Comparison of ENCODE assay signal across 11 mouse cellular contexts in genomic region chr13:43203234-43203633, GRCm38 (mm10). TPM values are rescaled to one million over a fixed set of nuclear protein-coding genes. Genes with fewer than 3 reads are reported as not detected.
A peak's percentile ranks its signal among the peaks of the same experiment; 100 is the strongest.
DNase-seq lines count a peak whose midpoint lies in the region; ATAC-seq and TF ChIP-seq lines count a peak whose summit lies in the region.
"Had no signal": no experiment of that assay in that cellular context is flagged by ENCODE, and none has a peak within 500 bp of the region (broad histone marks: within the 10 kb centered on the region; RNA-seq: fewer than 3 reads in every experiment).

No protein-coding gene starts in this region.

- no peaks in the 10 kb centered on the region; the same call in 1 of the 2 replicates for H3K36me3 ChIP-seq in heart, embryonic 11.5 days (ENCODE audit: control insufficient read depth, insufficient read depth, low read length)
- H3K36me3 ChIP-seq in midbrain, postnatal 0 days (ENCODE audit: insufficient read depth, low read length): peaks cover 5% of the 10 kb centered on the region
- H3K36me3 ChIP-seq in midbrain, embryonic 14.5 days (ENCODE audit: control insufficient read depth, insufficient read depth, low read length): peaks cover 6% of the 10 kb centered on the region; the same call in 1 of the 2 replicates
- 0 out of 2 replicates have a peak, but pooled peaks cover 6% of the 10 kb centered on the region for H3K36me3 ChIP-seq in heart, postnatal 0 days (replicated peaks; ENCODE audit: control insufficient read depth, insufficient read depth, low read length)
- no peaks in the 10 kb centered on the region for H3K36me3 ChIP-seq in stomach, postnatal 0 days (ENCODE audit: control insufficient read depth, insufficient read depth, low read length)

- peak; percentile 5; the same call in 1 of the 2 replicates for TF ChIP-seq CTCF in midbrain, postnatal 0 days (IDR thresholded peaks at IDR 0.05)
- TF ChIP-seq CTCF in heart, postnatal 0 days (IDR thresholded peaks at IDR 0.05; ENCODE audit: low read depth): peak; percentile 61
- peak; percentile 41 for TF ChIP-seq CTCF in stomach, postnatal 0 days (IDR thresholded peaks at IDR 0.05; ENCODE audit: low read depth)

- DNase-seq in heart, adult 11 months: peak; percentile 96
- DNase-seq in midbrain, postnatal 0 days (ENCODE audit: low spot score): no peak
- DNase-seq in midbrain, embryonic 14.5 days: no peak
- DNase-seq in heart, postnatal 0 days (ENCODE audit: low spot score): peak; percentile 66
- no peak for DNase-seq in stomach, postnatal 0 days (ENCODE audit: low spot score)
- DNase-seq in layer of hippocampus, postnatal 36 days: no peak
- no peak for DNase-seq in spleen, adult 12 weeks (ENCODE audit: low spot score)
- DNase-seq: spleen, adult 18-20 months had no signal

- no peak for TF ChIP-seq EP300 in heart, postnatal 0 days (IDR thresholded peaks at IDR 0.05; ENCODE audit: low read depth)
- no peak for TF ChIP-seq EP300 in stomach, postnatal 0 days (optimal IDR thresholded peaks at IDR 0.05)

- WGBS in heart, embryonic 11.5 days (ENCODE audit: insufficient replicate concordance): 64% methylated on average over 7 of the region's 7 CpGs
- WGBS in midbrain, postnatal 0 days: 89% methylated on average over 7 of the region's 7 CpGs
- WGBS in midbrain, embryonic 14.5 days: 91% methylated on average over 7 of the region's 7 CpGs
- 40% methylated on average over 7 of the region's 7 CpGs for WGBS in heart, postnatal 0 days
- WGBS in stomach, postnatal 0 days: 76% methylated on average over 7 of the region's 7 CpGs

- H3K4me3 ChIP-seq in heart, embryonic 11.5 days (ENCODE audit: low read depth, low read length): no peak overlapping the region
- H3K4me3 ChIP-seq in midbrain, postnatal 0 days (ENCODE audit: low read depth, low read length): no peak overlapping the region
- H3K4me3 ChIP-seq in midbrain, embryonic 14.5 days (replicated peaks; ENCODE audit: low read depth, low read length): no peak overlapping the region
- no peak overlapping the region for H3K4me3 ChIP-seq in heart, postnatal 0 days (ENCODE audit: low read depth, low read length)
- no peak overlapping the region for H3K4me3 ChIP-seq in stomach, postnatal 0 days (ENCODE audit: low read depth, low read length)
- H3K4me3 ChIP-seq: liver, embryonic 12.5 days had no signal

- peaks cover 9% of the 10 kb centered on the region for H3K4me1 ChIP-seq in heart, embryonic 11.5 days (ENCODE audit: control insufficient read depth, insufficient read depth, low read length)
- no peaks in the 10 kb centered on the region for H3K4me1 ChIP-seq in midbrain, postnatal 0 days (ENCODE audit: insufficient read depth, low read length)
- no peaks in the 10 kb centered on the region for H3K4me1 ChIP-seq in midbrain, embryonic 14.5 days (ENCODE audit: control insufficient read depth, insufficient read depth, low read length)
- H3K4me1 ChIP-seq in heart, postnatal 0 days (ENCODE audit: control insufficient read depth, insufficient read depth): peaks cover 18% of the 10 kb centered on the region; the same call in 1 of the 2 replicates
- no peaks in the 10 kb centered on the region for H3K4me1 ChIP-seq in stomach, postnatal 0 days (replicated peaks; ENCODE audit: control insufficient read depth, insufficient read depth)

- H3K27me3 ChIP-seq in heart, embryonic 11.5 days (ENCODE audit: control insufficient read depth, insufficient read depth, low read length): peaks cover 3% of the 10 kb centered on the region; the same call in 1 of the 2 replicates
- H3K27me3 ChIP-seq in midbrain, postnatal 0 days (ENCODE audit: insufficient read depth, low read length): no peaks in the 10 kb centered on the region
- no peaks in the 10 kb centered on the region for H3K27me3 ChIP-seq in midbrain, embryonic 14.5 days (ENCODE audit: control insufficient read depth, insufficient read depth, low read length)
- H3K27me3 ChIP-seq in heart, postnatal 0 days (ENCODE audit: control insufficient read depth, insufficient read depth, low read length): no peaks in the 10 kb centered on the region
- no peaks in the 10 kb centered on the region for H3K27me3 ChIP-seq in stomach, postnatal 0 days (ENCODE audit: control insufficient read depth, insufficient read depth, low read length)

- H3K4me2 ChIP-seq in heart, embryonic 11.5 days: no peak overlapping the region
- H3K4me2 ChIP-seq in midbrain, postnatal 0 days (ENCODE audit: low read depth, low read length, poor library complexity, severe bottlenecking): no peak overlapping the region
- no peak overlapping the region for H3K4me2 ChIP-seq in midbrain, embryonic 14.5 days (ENCODE audit: low read length)
- no peak overlapping the region for H3K4me2 ChIP-seq in heart, postnatal 0 days (ENCODE audit: low read depth, low read length)
- H3K4me2 ChIP-seq in stomach, postnatal 0 days (replicated peaks; ENCODE audit: low read depth): no peak overlapping the region
- H3K4me2 ChIP-seq: liver, embryonic 12.5 days had no signal

- H3K9me3 ChIP-seq in heart, embryonic 11.5 days (replicated peaks; ENCODE audit: control insufficient read depth, low read length): no peaks in the 10 kb centered on the region
- no peaks in the 10 kb centered on the region for H3K9me3 ChIP-seq in midbrain, postnatal 0 days (ENCODE audit: low read length)
- no peaks in the 10 kb centered on the region for H3K9me3 ChIP-seq in midbrain, embryonic 14.5 days (ENCODE audit: control insufficient read depth, low read length)
- H3K9me3 ChIP-seq in heart, postnatal 0 days (replicated peaks; ENCODE audit: control insufficient read depth, low read length): no peaks in the 10 kb centered on the region
- H3K9me3 ChIP-seq in stomach, postnatal 0 days (ENCODE audit: control insufficient read depth, low read length): no peaks in the 10 kb centered on the region
- H3K9me3 ChIP-seq: liver, embryonic 12.5 days had no signal

- no peak for ATAC-seq in heart, embryonic 11.5 days (replicated peaks; ENCODE audit: insufficient number of reproducible peaks, low FRiP score, low TSS enrichment)
- ATAC-seq in midbrain, postnatal 0 days (ENCODE audit: low FRiP score): no peak
- ATAC-seq in midbrain, embryonic 14.5 days (ENCODE audit: low FRiP score, low TSS enrichment): no peak
- peak; percentile 72 for ATAC-seq in heart, postnatal 0 days (ENCODE audit: insufficient read depth, low read depth)
- no peak for ATAC-seq in stomach, postnatal 0 days (ENCODE audit: low FRiP score, low TSS enrichment)
- ATAC-seq: intestine, embryonic 16.5 days; liver, embryonic 12.5 days had no signal

- no peak overlapping the region for H3K9ac ChIP-seq in heart, embryonic 11.5 days (ENCODE audit: low read depth, low read length)
- H3K9ac ChIP-seq in midbrain, postnatal 0 days (replicated peaks; ENCODE audit: low read length, poor library complexity, severe bottlenecking): no peak overlapping the region
- no peak overlapping the region for H3K9ac ChIP-seq in midbrain, embryonic 14.5 days (replicated peaks; ENCODE audit: low read length)
- no peak overlapping the region for H3K9ac ChIP-seq in heart, postnatal 0 days (replicated peaks; ENCODE audit: low read depth, low read length)
- H3K9ac ChIP-seq in stomach, postnatal 0 days (ENCODE audit: low read length): no peak overlapping the region
- H3K9ac ChIP-seq: liver, embryonic 12.5 days had no signal

- H3K27ac ChIP-seq in heart, embryonic 11.5 days (ENCODE audit: low read depth, low read length): no peak overlapping the region
- no peak overlapping the region for H3K27ac ChIP-seq in midbrain, postnatal 0 days (ENCODE audit: low read depth, low read length)
- H3K27ac ChIP-seq in midbrain, embryonic 14.5 days (replicated peaks; ENCODE audit: low read depth, low read length): no peak overlapping the region
- peak overlapping the region; percentile 23; the same call in 1 of the 2 replicates for H3K27ac ChIP-seq in heart, postnatal 0 days (ENCODE audit: low read depth)
- no peak overlapping the region for H3K27ac ChIP-seq in stomach, postnatal 0 days (replicated peaks)
- H3K27ac ChIP-seq: liver, embryonic 12.5 days had no signal

RNA-seq across cellular contexts. Expression of gene Tbc1d7, which starts 31.9 kb away (rescaled TPM):
- 51.1 and 54.2 TPM in 2 replicates for polyA plus RNA-seq in heart, embryonic 11.5 days (2014; fragmentation: Nextera tagmentation; extraction: Ambion mirVana)
- total RNA-seq in midbrain, postnatal 0 days (2014; rRNA removed): 30.8 and 48.9 TPM in 2 replicates
- polyA plus RNA-seq in midbrain, postnatal 0 days (2015; fragmentation: Nextera tagmentation; extraction: Ambion mirVana): 85.9 and 94.3 TPM in 2 replicates
- 101 and 104 TPM in 2 replicates for polyA plus RNA-seq in midbrain, embryonic 14.5 days (2014; fragmentation: Nextera tagmentation; extraction: Ambion mirVana)
- total RNA-seq in heart, postnatal 0 days (2014; rRNA removed; ENCODE audit: low replicate concordance): 14.8 and 32.9 TPM in 2 replicates
- 70.5 and 73.4 TPM in 2 replicates for polyA plus RNA-seq in heart, postnatal 0 days (2015; fragmentation: Nextera tagmentation; extraction: Ambion mirVana)
- 30.9 and 31.3 TPM in 2 replicates for polyA plus RNA-seq in stomach, postnatal 0 days (2015; fragmentation: Nextera tagmentation; extraction: Ambion mirVana)
- 10 to 100 TPM; 26.2 to 27.2 TPM for total RNA-seq in layer of hippocampus, postnatal 36 days (2021)

Comparison
In these comparisons a context has a peak if more than half of its experiments do, and no peak if none do; other contexts are left out.
1. DNase-seq: peak in heart, adult 11 months (single experiment) and heart, postnatal 0 days (single experiment); none in midbrain, postnatal 0 days (single experiment), midbrain, embryonic 14.5 days (single experiment), stomach, postnatal 0 days (single experiment), layer of hippocampus, postnatal 36 days (0 of 2) and spleen, adult 12 weeks (single experiment).
2. CTCF ChIP-seq: peak in every context shown above with its lines; median percentile 61 in heart, postnatal 0 days; 41 in stomach, postnatal 0 days; 5 in midbrain, postnatal 0 days.